Comparison of ENCODE assay signal across 9 mouse cellular contexts in the genomic region with DNA sequence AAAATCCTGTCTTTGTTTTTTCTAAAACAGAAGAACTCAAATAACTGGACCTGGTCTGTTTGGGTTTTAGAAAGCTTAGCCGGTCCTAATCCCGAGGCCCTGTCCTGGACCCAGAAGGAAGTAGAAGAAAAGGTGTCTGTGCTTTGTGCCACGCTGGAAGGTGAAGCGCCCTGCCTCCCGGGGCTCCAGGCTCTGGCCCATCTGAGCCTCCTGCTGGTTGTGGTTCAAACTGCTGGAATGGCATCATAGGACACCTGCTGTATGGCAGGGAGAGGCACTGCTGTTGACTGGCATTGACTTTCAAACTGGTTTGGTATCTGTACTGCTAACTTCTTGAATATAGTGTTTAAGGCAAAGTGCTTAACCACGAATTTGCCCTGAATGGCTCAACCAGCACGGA. TPM values are rescaled to one million over a fixed set of nuclear protein-coding genes. Genes with fewer than 3 reads are reported as not detected.
DNase-seq lines count a peak whose midpoint lies in the region; ATAC-seq and TF ChIP-seq lines count a peak whose summit lies in the region.
"Had no signal": no experiment of that assay in that cellular context is flagged by ENCODE, and none has a peak within 500 bp of the region (broad histone marks: within the 10 kb centered on the region; RNA-seq: fewer than 3 reads in every experiment).

No protein-coding gene starts in this region.

- peak; percentile 34 for DNase-seq in R1 (ENCODE audit: low read depth, low spot score)
- DNase-seq in kidney, postnatal 14 days, result peak; percentile 64
- peak; percentile 33 for DNase-seq in retina, embryonic 14.5 days (ENCODE audit: low spot score)
- no peak for DNase-seq in gastrocnemius, adult 18-20 months (ENCODE audit: low spot score)
- no peak for DNase-seq in left cerebral cortex, postnatal 4 days

- WGBS in hindbrain, embryonic 12.5 days, result 58% methylated on average over 7 of the region's 7 CpGs
- 54% methylated on average over 7 of the region's 7 CpGs for WGBS in hindbrain, embryonic 16.5 days

- no peaks in the 10 kb centered on the region for H3K27me3 ChIP-seq in hindbrain, embryonic 12.5 days
- H3K27me3 ChIP-seq in hindbrain, embryonic 16.5 days (replicated peaks; ENCODE audit: control insufficient read depth, insufficient read depth, low read length), result no peaks in the 10 kb centered on the region

- H3K36me3 ChIP-seq in hindbrain, embryonic 12.5 days, result no peaks in the 10 kb centered on the region
- H3K36me3 ChIP-seq in hindbrain, embryonic 16.5 days (ENCODE audit: control insufficient read depth, insufficient read depth, low read length), result no peaks in the 10 kb centered on the region
- H3K36me3 ChIP-seq: G1E had no signal

- no peak for ATAC-seq in hindbrain, embryonic 12.5 days (ENCODE audit: low FRiP score)
- ATAC-seq in hindbrain, embryonic 16.5 days, result no peak

- H3K4me2 ChIP-seq in hindbrain, embryonic 12.5 days (replicated peaks), result peak overlapping the region; percentile 19; the same call in 1 of the 2 replicates
- no peak overlapping the region; the same call in 1 of the 2 replicates for H3K4me2 ChIP-seq in hindbrain, embryonic 16.5 days (ENCODE audit: low read length)

- intact Hi-C loops in left cerebral cortex, postnatal 4 days (cut with DNase I), result loop anchor here (5.0 kb wide), 1 partner anchor 101 kb away; no protein-coding TSS in a partner anchor

- no peaks in the 10 kb centered on the region for H3K9me3 ChIP-seq in hindbrain, embryonic 12.5 days (replicated peaks)
- no peaks in the 10 kb centered on the region for H3K9me3 ChIP-seq in hindbrain, embryonic 16.5 days (ENCODE audit: control insufficient read depth, low read length)

- no peak overlapping the region for H3K9ac ChIP-seq in hindbrain, embryonic 12.5 days
- H3K9ac ChIP-seq in hindbrain, embryonic 16.5 days (ENCODE audit: low read depth, low read length), result no peak overlapping the region

- H3K4me1 ChIP-seq in hindbrain, embryonic 12.5 days, result peaks cover 39% of the 10 kb centered on the region
- peaks cover 8% of the 10 kb centered on the region for H3K4me1 ChIP-seq in hindbrain, embryonic 16.5 days (ENCODE audit: control insufficient read depth, insufficient read depth, low read depth, low read length)
- peaks cover 4% of the 10 kb centered on the region for H3K4me1 ChIP-seq in embryonic fibroblast, embryonic 13.5 days (ENCODE audit: control insufficient read depth, insufficient read depth, low read length)

- TF ChIP-seq CTCF in embryonic fibroblast, embryonic 13.5 days (IDR thresholded peaks at IDR 0.05; ENCODE audit: borderline replicate concordance, insufficient read depth, low read length), result 0 out of 2 replicates have a peak, but pooled peaks have one; percentile 9

- TF ChIP-seq POLR2A in embryonic fibroblast, embryonic 13.5 days (IDR thresholded peaks at IDR 0.05; ENCODE audit: low read depth, low read length), result no peak

- no peak overlapping the region for H3K27ac ChIP-seq in hindbrain, embryonic 12.5 days
- no peak overlapping the region for H3K27ac ChIP-seq in hindbrain, embryonic 16.5 days (ENCODE audit: low read depth, low read length)
- no peak overlapping the region for H3K27ac ChIP-seq in embryonic fibroblast, embryonic 13.5 days (ENCODE audit: insufficient read depth, low read length)

- no peak overlapping the region for H3K4me3 ChIP-seq in hindbrain, embryonic 12.5 days
- no peak overlapping the region for H3K4me3 ChIP-seq in hindbrain, embryonic 16.5 days (ENCODE audit: low read length)
- H3K4me3 ChIP-seq in embryonic fibroblast, embryonic 13.5 days (ENCODE audit: insufficient read depth, low read length), result no peak overlapping the region

RNA-seq across cellular contexts. Expression of gene Stk39, which starts 3.4 kb away (rescaled TPM):
- polyA plus RNA-seq in hindbrain, embryonic 12.5 days (2016; fragmentation: Nextera tagmentation; extraction: Ambion mirVana), result 55.1 and 57.0 TPM in 2 replicates
- polyA plus RNA-seq in hindbrain, embryonic 16.5 days (2015; fragmentation: Nextera tagmentation; extraction: Ambion mirVana), result 25.1 and 30.3 TPM in 2 replicates
- polyA plus RNA-seq in embryonic fibroblast, embryonic 13.5 days (2011; ENCODE audit: insufficient read length, low read depth, missing spikeins), result 26.3 and 26.4 TPM in 2 replicates
- total RNA-seq in gastrocnemius, adult 18-20 months (2021), result 1 to 10 TPM; 2.1 to 2.8 TPM
- total RNA-seq in left cerebral cortex, postnatal 4 days (2021), result 10 to 100 TPM; 48.2 to 53.6 TPM
- polyA plus RNA-seq: G1E had no signal

Comparison
In these comparisons a context has a peak if more than half of its experiments do, and no peak if none do; other contexts are left out.
1. DNase-seq: peak in R1 (single experiment), kidney, postnatal 14 days (single experiment) and retina, embryonic 14.5 days (single experiment); none in gastrocnemius, adult 18-20 months (single experiment) and left cerebral cortex, postnatal 4 days (single experiment).